Mouse (Mus musculus): ENCODE data around the gene Mfsd5. TPM values are rescaled to one million over a fixed set of nuclear protein-coding genes. Genes with fewer than 3 reads are reported as not detected.
A peak's percentile ranks its signal among the peaks of the same experiment; 100 is the strongest.

Gene Mfsd5
- total RNA-seq, 2 experiments from 2014 or later: 20.6 to 23.8 TPM

DNA sequence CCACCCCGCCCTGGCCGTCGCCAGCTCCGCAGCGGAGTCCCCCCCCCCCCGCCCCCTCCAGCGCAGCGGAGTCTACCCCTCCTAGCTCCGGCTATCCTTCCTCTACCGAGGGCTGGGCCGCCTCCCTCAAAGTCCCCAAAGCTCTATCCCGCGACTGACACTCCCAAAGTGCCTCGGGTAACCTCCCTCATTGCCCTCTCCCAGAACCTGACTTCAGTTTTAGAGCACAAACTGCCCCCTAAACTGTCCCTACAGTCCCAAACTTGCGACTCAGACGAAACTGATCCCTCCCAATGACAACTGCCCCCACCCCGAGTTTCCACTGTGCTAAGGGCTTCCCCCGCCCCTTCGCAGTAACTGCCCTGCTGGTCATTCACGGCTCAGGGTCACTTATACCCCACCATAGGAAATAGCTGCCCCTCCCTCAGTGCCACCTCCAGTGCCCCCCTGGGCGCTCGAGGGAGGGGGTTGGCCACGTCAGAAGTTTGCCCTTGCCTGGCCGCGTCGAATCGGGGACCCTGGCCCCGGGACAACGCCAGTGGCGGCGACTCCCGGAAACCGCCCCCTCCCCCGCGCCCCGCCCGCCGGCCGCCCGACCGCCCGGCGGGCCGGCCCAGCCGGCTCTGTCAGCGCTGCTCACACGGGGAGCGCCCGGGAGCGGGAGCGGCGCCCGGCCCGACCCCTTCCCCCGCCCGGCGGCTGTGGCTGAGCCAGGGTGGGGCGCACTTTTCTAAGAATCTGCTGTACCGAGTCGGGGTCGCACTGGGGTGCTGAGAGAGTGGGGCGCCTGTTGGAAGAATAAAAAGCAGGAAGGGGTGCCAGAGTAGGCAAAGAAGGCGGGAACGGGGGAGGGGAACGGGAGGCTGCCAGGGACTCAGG, 31.8 kb upstream of the Mfsd5 start:
- intact Hi-C loops (cut with DNase I): no loop called here
- peak; percentile 87 to 89 for DNase-seq

DNA sequence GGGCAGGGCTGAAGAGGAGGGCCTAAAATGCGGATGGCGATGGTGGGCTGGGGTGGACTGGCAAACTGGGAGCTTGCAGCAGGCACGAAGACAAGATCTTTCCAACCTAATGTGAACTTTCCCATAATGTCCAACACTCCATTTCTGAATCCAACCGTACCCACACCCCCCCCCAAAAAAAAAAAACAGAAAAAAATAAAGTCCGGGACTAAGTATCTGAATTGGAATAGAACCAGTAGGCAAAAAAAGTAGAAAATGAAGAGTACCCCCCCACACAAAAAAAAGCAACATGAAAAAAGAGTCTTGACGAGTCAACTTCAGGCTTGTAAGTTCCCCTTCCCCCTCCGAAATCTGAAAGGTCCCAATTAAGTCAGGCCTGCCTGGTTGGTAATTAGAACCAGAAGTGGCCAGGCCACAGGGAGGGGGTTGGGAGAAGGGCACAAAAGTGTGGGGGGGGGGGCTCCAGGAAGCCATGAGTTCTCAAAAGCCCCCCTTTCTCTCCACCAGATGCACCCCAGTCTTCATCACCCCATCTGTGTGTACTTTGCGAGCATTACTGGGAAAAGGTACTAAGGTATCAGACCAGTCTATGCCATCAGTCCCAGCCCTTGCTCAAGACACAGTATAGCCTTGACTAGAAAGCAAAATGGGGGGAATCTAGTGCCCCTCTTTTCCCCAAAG, 31.0 kb upstream of the Mfsd5 start:
- intact Hi-C loops (cut with DNase I): no loop called here
- no peak for DNase-seq

DNA sequence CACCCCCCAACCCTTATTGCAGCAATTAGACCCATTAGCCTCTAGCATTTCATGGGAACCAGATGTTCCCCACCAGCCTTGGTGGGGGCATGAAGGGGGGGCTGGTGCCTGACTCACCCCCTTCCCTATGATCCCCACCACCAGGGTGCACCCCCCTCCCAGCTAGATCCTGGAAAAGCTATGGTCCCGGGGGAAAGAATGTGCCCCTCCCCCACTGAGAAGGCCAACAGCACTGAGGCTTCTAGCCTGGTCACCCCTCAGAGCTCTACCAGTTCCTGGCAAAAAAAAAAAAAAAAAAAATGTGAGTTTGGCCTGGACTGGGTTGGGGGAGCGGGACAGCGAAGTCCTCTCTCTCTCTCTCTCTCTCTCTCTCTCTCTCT, 30.5 kb upstream of the Mfsd5 start:
- intact Hi-C loops (cut with DNase I): no loop called here
- no peak for DNase-seq

DNA sequence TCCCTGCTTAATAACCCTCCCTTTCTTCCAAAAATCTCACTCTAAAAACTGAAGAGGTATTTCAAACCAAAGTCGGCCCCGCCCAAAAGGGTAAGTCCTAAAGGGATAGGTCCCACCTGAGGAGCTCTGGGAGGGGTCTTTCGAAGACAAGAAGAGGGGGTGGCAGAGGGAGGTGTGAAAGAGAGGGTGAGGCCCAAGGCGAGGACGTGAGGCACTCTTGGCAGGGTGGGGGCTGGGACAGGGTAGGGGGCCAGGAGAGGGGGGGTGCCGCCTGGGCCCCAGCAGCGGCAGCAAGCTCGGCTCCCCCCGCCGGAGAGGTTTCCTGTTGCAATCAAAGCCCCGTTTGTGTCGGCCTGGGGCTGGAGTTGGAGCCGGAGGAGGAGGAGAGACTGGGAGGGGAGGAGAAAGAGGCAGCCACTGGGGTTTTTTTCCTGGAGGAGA, 30.0 kb upstream of the Mfsd5 start:
- DNase-seq: peak; percentile 49 to 55
- intact Hi-C loops (cut with DNase I): no loop called here

DNA sequence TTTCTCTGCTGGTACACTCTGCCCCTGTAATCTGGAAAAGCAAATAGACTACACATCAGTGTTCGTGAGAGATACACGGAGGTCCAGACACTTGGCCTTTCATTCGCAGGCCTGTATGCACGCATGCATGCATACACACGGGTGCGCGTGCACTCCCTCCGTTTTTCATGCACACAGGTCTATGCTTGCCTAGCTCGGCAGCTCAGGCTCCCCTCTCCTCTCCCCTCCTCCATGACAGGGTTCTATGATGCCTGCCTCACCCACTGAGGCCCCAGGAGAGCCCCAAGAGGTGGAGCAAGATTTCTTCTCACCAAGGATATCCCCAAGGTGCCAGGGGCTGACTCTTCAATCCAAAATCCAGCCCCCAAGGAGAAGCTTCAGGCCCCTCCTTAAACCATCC, 29.3 kb upstream of the Mfsd5 start:
- DNase-seq: no peak
- intact Hi-C loops (cut with DNase I): no loop called here

DNA sequence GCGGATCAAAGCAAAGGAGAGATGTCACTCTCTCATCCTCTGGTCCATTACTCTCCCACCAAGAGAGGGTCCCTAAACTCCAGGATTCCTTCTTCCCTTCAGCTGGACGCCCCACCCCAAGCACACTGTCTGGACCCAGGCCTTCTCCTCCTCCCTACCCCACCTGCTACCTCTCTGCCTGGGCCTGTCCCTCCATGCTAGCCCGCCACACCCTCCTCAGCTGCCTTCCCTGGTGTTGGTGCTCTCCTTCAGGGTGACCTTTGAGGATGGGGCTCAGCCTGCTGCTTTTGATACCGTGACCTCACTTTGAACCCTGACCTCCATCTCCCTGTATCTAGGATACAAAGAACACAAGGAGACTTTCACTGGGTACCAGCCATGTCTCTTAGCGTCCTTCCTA, 28.7 kb upstream of the Mfsd5 start:
- no peak for DNase-seq
- intact Hi-C loops (cut with DNase I): no loop called here

DNA sequence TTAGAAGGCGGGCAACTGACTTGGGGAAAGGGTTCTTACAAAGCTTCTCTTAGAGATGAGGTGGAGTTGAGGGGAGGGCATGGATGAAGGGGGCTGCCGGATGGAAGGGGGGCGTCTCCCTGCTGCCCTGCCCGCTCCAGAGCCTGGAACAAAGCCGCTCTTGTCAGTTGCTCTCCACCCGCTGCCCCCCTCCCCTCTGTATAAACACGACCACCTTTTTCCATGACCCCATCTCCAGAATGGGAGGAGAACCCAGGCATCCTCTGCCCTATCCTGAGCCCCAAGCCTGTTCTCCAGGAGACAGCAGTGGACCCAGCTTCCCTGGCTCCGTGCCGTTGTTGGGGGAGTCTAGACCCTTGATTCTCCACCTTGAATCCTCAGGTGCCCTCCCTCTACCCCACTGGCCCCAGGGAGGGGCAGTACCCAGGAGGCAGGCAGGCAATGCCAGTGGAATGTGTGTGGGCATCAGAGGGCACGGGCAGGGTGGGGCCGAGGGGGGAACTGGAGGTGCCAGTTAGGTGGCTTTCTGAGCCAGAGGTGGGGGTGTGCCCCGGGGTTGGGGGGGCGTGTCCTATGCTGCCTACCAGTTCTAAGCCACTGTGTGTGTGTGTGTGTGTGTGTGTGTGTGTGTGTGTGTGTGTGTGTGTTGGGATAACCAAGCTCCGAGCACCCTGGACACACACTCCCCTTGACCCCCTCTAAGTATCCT, 23.6 kb upstream of the Mfsd5 start:
- intact Hi-C loops (cut with DNase I): no loop called here
- DNase-seq: no peak

DNA sequence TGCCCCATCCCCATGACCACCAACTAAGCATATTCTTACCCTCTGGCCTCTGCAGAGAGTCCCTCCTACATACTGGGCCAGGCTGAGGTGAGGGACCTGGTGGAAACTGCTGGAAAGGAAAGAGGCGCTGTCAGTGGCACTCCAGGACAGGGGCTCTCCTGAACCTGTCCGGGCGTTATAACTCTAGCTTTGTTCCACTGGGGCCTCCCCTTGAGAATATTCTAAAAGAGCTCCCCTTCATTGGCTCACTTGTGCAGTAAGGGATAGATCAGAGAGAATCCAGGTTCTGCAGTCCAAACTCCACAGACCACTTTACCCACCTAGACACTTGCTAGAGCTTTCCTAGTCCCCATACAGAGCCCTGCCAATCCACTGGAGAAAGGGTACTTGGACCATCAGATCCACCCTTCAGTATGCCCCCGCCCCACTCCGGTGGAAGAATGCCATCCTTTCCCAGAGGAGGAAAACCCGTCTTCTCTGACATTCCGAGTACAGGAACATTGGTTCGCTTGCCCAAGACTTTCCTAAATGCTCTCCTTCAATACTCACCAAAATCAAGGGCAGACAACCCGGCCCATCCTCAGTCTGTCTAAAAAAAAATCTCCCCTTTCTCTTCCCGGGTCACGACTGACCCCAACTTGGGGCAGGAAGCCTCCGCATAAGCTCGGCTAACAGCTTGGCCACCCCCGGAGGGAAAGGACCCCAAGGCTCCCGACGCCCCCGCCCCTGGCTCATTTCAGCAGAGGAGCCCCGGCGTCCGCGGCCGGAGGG, 22.6 kb upstream of the Mfsd5 start:
- intact Hi-C loops (cut with DNase I): no loop called here

DNA sequence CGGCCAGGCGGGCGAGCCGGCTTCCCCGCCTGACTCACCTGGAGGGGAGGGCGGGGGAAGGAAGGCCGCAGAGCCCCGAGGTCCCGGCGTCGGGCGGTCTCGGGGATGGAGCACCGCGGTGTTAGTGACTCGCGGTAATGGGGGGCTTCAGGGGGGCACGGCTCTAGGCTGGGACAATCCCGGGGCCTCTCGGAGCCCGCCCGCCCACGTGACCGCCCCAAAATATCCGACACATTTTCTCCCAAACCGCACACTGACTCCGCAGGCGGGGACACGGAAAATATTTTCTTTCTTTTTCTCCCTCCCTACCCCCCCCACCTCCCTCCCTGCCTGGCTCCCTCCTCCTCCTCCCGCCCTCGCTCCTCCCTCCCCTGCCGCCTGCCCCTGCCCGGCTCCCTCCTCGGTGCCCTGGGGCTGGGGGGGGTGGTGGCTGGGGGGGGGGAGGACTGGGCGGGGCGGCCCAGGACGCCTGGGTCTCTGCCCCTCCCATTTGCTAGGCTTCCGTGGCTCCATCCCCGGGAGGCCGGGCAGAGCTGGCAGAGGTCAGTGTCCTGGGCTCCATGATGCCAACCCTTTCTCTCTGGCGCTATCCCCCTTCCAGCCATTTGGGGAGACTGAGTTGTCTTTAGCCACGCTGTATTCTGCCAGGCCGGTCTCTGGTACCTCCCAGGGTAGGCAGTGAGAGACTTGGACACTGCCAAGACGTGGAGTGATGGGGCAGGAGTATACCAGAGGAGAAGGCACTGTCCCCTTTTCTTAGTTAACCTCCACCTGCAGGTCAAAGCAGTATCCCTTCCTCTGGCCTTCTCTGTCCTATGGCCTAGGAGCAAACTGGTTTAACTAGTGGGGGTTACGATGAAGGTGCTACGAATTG, 21.8 kb upstream of the Mfsd5 start, which contains the start of gene Rarg:
Rarg (minus strand) TSS at position 316 of the 874 bp plus-strand sequence.
- intact Hi-C loops (cut with DNase I): no loop called here
- peak; percentile 44 to 51 for DNase-seq

More for the DNA sequence above, 22.6 kb upstream of the Mfsd5 start:
- DNase-seq: peak in 1 of 2 experiments; percentile 34

DNA sequence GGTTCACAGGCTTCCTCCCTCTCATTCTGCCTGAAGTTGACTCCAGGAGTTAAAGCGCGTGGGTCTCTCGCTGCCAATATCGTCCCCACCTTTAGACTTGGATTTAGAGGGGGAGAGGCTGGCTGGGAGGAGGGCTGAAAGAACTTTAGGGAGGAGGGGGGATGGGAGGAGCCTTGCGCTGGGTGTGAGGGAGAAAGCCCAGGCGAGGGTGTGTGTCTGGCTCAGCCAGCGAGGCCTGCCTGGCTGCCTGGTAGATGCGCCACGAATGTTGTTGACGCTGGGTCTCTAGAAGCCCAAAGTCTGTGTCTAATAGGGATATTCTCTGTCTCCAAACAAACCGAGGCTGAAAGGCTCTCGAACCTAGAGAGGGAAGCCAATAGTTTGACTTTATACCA, 21.2 kb upstream of the Mfsd5 start:
- DNase-seq: peak; percentile 59 to 61
- intact Hi-C loops (cut with DNase I): no loop called here

DNA sequence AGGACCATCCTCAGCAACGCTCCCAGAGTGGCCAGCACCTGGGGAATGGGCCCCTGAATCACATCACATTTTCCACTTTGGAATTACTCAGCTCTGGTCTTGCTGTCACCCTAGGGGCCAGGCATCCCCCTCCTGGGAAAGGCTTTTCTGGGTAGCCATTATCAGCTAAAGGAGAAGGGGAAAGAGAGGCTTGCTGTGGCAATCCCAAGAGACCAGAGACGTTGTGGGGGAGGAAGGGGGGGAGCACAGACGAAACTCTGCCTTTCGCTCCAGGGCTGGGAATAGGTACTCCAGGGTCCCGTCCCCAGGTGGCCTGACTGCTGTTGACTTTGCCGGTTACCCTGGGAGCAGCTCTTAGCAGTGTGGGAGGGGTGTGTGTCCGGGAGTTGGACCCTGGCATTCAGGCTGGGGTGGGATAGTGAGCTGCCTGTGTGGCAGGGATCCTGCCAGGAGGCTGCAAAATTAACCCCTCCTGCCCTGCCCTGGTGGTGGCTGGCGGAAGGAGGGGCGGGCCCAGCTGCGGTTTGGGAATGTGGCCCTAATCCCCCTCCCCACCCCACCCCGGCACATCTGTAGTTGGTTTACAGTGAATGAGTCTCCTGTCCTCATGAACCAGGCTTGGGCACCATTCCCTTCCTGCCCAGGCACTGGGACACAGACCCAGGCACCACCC, 20.5 kb upstream of the Mfsd5 start:
- no peak for DNase-seq

DNA sequence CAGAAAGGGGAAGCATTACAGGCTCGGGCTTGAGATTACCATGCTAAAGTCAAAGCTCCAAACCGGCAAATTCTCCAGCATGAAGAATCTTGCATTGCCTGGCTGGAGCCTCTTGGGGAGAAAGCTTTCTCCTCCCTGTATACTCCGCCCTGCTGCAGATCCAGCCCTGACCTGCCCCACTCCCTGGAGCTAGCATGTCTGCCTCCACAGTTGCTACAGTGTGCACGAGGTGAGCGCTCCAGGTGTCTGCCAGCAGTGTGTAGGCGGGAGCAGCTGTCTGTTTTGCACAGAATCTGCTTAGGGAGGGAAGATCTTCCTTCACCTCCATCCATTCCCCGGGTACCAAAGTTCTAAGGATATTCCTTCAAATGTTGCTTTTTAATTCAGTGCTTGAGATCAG, 16.7 kb upstream of the Mfsd5 start:
- no peak for DNase-seq
- intact Hi-C loops (cut with DNase I): no loop called here

More for the DNA sequence above, 20.5 kb upstream of the Mfsd5 start:
- intact Hi-C loops (cut with DNase I): no loop called here

DNA sequence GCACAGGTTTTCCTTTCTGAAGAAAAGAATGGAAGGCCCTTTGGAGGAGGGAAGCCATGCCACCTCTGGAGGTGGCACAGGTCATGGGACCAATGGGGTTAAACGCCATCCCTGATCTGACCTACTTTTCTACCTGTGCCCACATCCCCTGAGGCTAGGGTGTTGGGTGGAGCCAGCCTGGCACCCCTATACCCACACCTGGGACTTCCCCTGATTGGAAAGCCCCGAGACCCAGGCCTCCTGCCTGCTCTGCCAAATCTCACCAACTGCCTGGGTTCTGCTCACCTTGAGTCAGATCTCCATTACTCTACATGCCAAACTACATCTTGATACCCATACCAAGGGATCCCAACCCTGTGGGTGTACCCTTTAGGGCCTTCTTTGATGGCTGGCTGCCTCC, 16.2 kb upstream of the Mfsd5 start:
- no peak for DNase-seq
- intact Hi-C loops (cut with DNase I): no loop called here

DNA sequence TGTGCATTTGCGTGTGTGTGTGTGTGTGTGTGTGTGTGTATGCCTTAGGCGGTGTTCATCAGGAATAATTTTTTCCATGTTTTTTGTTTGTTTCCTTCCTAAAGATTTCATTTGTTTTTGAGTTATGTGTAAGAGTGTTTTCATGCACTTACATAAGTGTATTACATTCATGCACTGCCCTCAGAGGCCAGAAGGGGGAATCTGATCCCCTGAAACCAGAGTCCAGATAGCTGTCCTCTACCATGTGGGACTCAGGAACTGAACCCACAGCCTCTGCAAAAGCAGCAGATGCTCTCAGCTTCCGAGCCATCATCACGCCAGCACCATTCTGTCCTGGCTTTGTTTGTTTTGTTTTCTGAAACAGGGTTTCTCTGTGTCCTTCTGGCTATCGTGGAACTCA, 13.7 kb upstream of the Mfsd5 start:
- intact Hi-C loops (cut with DNase I): no loop called here
- DNase-seq: no peak

DNA sequence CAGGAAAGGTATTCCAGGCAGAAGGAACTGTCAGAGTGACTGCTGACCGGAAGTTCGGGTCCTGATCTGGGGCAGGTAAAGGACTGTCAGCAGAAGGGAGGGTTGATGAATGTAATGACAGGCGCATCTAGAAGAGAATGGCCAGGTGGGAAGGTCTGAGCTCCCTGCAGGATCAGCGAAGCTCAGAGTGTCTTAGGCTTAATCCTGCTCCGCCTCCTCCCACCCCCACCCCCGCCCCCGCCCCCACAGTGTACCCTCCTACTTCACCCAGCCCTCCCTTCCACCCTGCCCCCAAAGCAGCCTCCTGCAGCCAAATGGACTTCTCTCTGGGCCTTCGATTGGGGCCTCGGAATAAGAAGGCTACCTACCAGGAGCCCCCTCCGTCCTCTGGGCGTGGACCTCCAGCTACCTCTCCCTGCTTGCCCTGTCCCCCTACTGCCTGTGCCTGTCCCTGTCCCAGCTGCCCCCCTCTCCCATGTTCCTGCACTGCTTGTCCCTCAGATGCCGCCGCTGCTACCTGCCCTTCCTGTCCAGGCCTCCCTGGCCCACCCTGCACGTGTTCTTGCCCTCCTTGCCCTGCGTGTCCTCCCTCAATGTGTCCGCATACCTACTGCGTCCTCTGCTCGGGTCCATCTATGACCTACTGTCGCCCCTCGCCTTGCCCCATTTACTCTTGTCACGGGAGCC, 8.8 kb upstream of the Mfsd5 start, which contains the start of gene Gm9918:
Gm9918 (plus strand) TSS at position 290 of the 687 bp plus-strand sequence.
- no peak for DNase-seq
- intact Hi-C loops (cut with DNase I): loop anchor here (5.0 kb wide), 1 partner anchor 33 kb away; no protein-coding TSS in a partner anchor

DNA sequence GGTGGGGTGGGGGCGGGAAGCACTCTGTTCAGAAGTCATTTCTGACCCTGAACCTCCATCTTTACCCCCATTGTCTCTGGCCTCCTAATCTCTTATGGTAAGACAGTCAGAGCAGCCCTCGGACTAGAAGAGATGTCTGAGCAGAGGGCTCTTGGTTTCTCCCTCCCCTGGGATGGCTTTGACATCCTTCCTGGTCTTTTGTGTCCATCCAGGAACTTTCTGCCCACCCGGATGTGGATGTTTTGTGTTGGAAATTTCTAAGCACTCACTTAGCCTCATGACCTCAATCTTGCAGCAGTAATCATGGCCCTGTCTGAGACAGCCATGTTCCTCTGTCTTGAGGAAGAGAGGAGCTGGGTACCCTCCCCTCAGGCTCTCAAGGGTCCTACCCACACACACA, 7.8 kb upstream of the Mfsd5 start:
- DNase-seq: peak in 1 of 2 experiments; percentile 22
- intact Hi-C loops (cut with DNase I): loop anchor here (5.0 kb wide), 1 partner anchor 34 kb away; no protein-coding TSS in a partner anchor

DNA sequence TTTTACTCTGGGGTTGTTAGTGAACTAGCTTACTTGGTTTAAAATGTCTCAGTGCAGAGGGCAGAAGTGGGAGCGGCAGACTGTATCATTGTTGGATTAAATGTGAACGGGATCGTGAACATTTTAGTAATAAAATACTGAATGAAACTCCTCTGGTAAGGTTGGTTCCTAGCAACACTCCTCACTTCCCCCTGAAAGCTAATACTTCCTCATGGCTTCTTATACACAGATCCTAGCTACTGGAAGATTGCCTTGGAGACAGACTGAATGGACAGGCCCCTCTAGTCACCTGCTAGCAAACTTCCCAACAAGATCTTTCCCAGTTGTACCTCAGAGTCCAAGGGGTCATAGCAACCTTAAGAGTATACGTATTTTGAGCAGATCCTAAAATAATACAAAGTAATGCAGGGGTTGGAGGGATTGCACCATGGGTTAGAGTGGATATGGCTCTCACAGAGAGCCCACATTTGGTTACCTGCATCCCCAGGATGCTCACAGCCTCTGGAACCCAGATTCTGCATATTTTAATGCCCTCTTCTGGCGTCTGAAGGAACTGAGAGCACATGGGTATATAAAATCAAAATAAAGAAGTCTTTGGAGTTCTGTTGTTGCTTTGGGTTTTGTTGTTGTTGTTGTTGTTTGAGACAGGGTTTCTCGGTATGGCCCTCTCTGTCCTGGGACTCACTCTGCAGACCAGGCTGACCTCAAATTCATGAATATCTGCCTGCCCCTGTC, 5.1 kb upstream of the Mfsd5 start:
- intact Hi-C loops (cut with DNase I): loop anchor here (5.0 kb wide), 1 partner anchor 37 kb away; no protein-coding TSS in a partner anchor
- no peak for DNase-seq

All from heart, postnatal 10 days (tissue).